Mouse (Mus musculus): ENCODE results near the gene Gm9944. TPM values are rescaled to one million over a fixed set of nuclear protein-coding genes. Genes with fewer than 3 reads are reported as not detected.

Gene Gm9944
- polyA plus RNA-seq, 1 experiment from 2014 or later, result not detected

DNA sequence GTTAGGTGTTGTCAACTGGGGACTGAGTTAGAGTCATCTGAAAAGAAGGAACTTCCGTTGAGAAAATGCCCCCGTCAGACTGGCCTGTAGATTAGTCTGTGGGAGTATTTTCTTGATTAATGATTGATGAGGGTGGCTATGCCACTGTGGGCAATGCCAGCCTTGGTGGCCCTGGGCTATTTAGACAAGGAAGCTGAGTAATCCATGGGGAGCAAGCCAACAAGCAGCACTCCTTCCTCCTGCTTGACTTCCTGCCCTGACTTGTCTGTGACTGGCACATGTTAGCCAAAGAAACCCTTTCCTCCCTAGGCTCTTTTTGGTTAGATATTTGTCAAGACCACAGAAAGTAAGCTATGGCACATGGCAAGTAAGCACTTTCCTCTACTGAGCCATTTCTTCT, 22.4 kb downstream of the Gm9944 start:
- Histone ChIP-seq H3K27me3 (replicated peaks; ENCODE audit: control insufficient read depth, insufficient read depth, low read length) (no peaks in the 10 kb centered on the region), H3K36me3 (ENCODE audit: control insufficient read depth, insufficient read depth) (no peaks in the 10 kb centered on the region), H3K4me2 (ENCODE audit: low read length) (no peak overlapping the region), H3K9ac (replicated peaks; ENCODE audit: low read depth, low read length) (no peak overlapping the region), H3K4me1 (replicated peaks; ENCODE audit: control insufficient read depth, insufficient read depth, low read length) (no peaks in the 10 kb centered on the region), H3K27ac (ENCODE audit: low read length) (no peak overlapping the region), H3K9me3 (ENCODE audit: control insufficient read depth, low read length) (peaks cover 2% of the 10 kb centered on the region; the same call in 1 of the 2 replicates), H3K4me3 (replicated peaks; ENCODE audit: low read length) (no peak overlapping the region)
- ATAC-seq, result no peak
- WGBS, result 89% methylated on average over 2 of the region's 2 CpGs

DNA sequence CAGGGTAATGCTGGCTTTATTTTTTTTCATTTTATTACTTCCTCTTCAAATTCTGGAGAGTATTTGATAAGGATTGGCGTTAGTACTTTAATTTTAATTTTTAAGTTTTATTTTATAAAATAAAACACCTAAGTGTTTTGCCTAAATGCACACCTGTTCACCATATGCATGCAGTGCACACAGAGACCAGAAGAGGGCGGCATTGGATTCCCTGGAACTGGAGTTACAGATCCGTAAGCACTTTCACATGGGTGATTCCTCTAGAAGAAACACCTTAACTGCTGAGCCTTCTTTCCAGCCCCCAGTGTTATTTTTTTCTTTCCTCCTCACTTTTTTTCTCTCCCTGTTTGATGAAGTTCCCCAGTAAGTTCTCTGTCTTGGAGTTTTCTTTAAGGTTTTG, 24.2 kb downstream of the Gm9944 start:
- Histone ChIP-seq H3K27me3 (replicated peaks; ENCODE audit: control insufficient read depth, insufficient read depth, low read length) (no peaks in the 10 kb centered on the region), H3K9me3 (ENCODE audit: control insufficient read depth, low read length) (peaks cover 2% of the 10 kb centered on the region; the same call in 1 of the 2 replicates), H3K36me3 (ENCODE audit: control insufficient read depth, insufficient read depth) (no peaks in the 10 kb centered on the region), H3K27ac (ENCODE audit: low read length) (no peak overlapping the region), H3K4me2 (ENCODE audit: low read length) (no peak overlapping the region), H3K9ac (replicated peaks; ENCODE audit: low read depth, low read length) (no peak overlapping the region), H3K4me1 (replicated peaks; ENCODE audit: control insufficient read depth, insufficient read depth, low read length) (no peaks in the 10 kb centered on the region), H3K4me3 (replicated peaks; ENCODE audit: low read length) (no peak overlapping the region)
- WGBS, result 26% methylated on average over 3 of the region's 3 CpGs
- no peak for ATAC-seq

DNA sequence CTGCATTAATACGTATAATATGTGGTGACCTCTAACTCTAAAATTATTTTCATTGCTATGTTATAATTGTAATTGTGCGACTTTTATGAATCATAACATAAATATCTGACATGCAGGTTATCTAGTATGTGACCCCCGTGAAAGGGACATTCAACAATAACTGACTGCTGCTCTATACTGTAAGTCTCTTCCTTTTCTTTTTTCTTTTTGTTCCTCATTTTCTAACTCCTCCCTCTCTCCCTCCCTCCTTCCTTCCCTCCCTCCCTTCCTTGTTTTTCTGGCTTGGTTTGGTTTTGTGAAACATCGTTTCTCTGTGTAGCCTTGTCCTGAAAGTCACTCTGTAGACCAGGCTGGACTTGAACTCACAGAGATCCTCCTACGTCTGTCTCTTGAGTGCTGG, 28.5 kb downstream of the Gm9944 start:
- no peak overlapping the region for H3K9ac ChIP-seq (replicated peaks; ENCODE audit: low read depth, low read length)
- no peaks in the 10 kb centered on the region for H3K27me3 ChIP-seq (replicated peaks; ENCODE audit: control insufficient read depth, insufficient read depth, low read length)
- no peak overlapping the region for H3K4me3 ChIP-seq (replicated peaks; ENCODE audit: low read length)
- 87% methylated on average over 5 of the region's 5 CpGs for WGBS
- ATAC-seq, result no peak
- H3K4me2 ChIP-seq (ENCODE audit: low read length), result no peak overlapping the region
- H3K36me3 ChIP-seq (ENCODE audit: control insufficient read depth, insufficient read depth), result no peaks in the 10 kb centered on the region
- no peak overlapping the region for H3K27ac ChIP-seq (ENCODE audit: low read length)
- H3K9me3 ChIP-seq (ENCODE audit: control insufficient read depth, low read length), result peaks cover 15% of the 10 kb centered on the region
- H3K4me1 ChIP-seq (replicated peaks; ENCODE audit: control insufficient read depth, insufficient read depth, low read length), result no peaks in the 10 kb centered on the region

DNA sequence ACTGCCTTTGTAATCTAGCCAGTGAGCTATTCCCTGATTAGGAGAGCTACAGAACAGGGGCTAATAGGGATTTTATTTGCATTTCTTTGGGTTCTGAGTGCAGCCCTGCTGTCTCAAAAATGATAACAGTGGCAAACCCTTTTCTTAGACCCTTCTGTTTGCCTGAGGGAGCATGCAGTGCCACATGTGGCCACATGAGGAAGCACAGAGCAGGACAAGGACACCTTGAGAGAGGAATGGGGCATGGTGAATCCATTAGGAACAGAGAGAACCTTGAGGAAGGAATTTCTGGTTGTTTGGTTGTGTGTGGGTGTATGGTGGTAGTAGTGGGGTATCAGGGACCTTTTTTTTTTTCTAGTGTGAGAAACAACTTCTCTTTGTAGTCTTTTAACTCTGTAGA, 32.5 kb downstream of the Gm9944 start:
- no peak overlapping the region for H3K4me2 ChIP-seq (ENCODE audit: low read length)
- no peak overlapping the region for H3K4me3 ChIP-seq (replicated peaks; ENCODE audit: low read length)
- H3K9me3 ChIP-seq (ENCODE audit: control insufficient read depth, low read length), result peaks cover 32% of the 10 kb centered on the region
- no peak overlapping the region for H3K27ac ChIP-seq (ENCODE audit: low read length)
- no peaks in the 10 kb centered on the region for H3K4me1 ChIP-seq (replicated peaks; ENCODE audit: control insufficient read depth, insufficient read depth, low read length)
- no peaks in the 10 kb centered on the region for H3K36me3 ChIP-seq (ENCODE audit: control insufficient read depth, insufficient read depth)
- no peak for ATAC-seq
- H3K9ac ChIP-seq (replicated peaks; ENCODE audit: low read depth, low read length), result no peak overlapping the region
- no peaks in the 10 kb centered on the region for H3K27me3 ChIP-seq (replicated peaks; ENCODE audit: control insufficient read depth, insufficient read depth, low read length)

DNA sequence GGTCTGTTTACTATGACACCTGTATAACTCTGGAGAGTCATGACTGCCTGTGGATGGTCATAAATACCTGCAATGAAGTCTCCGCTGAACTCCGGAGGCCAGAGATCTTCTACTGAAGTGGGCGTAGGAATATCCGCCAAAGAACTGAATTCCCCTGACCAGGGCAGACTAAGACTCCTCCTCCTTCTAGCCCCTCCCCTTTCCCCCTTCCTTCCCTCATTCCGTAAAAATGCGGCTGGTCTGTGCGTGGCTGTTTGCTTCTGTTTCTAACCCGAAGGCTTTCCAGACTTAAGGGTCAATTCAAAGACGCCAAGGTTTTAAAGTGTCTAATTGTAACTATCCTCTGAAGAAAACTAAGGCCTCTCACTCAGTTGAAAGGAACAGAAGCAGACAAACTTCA, 44.8 kb downstream of the Gm9944 start, which contains the start of gene Pramef12:
Gene Pramef12 (minus strand): TSS at position 175 of the 400 bp plus-strand sequence.
- Histone ChIP-seq H3K9me3 (ENCODE audit: control insufficient read depth, low read length) (peaks cover 14% of the 10 kb centered on the region), H3K4me3 (replicated peaks; ENCODE audit: low read length) (no peak within 1 kb of the TSS), H3K4me2 (ENCODE audit: low read length) (no peak within 1 kb of the TSS), H3K27ac (ENCODE audit: low read length) (no peak within 1 kb of the TSS), H3K27me3 (replicated peaks; ENCODE audit: control insufficient read depth, insufficient read depth, low read length) (no peaks in the 10 kb centered on the region), H3K9ac (replicated peaks; ENCODE audit: low read depth, low read length) (no peak within 1 kb of the TSS), H3K4me1 (replicated peaks; ENCODE audit: control insufficient read depth, insufficient read depth, low read length) (no peaks in the 10 kb centered on the region), H3K36me3 (ENCODE audit: control insufficient read depth, insufficient read depth) (no peaks in the 10 kb centered on the region)
- WGBS, result 86% methylated on average over 9 of the region's 9 CpGs
- ATAC-seq, result no peak

DNA sequence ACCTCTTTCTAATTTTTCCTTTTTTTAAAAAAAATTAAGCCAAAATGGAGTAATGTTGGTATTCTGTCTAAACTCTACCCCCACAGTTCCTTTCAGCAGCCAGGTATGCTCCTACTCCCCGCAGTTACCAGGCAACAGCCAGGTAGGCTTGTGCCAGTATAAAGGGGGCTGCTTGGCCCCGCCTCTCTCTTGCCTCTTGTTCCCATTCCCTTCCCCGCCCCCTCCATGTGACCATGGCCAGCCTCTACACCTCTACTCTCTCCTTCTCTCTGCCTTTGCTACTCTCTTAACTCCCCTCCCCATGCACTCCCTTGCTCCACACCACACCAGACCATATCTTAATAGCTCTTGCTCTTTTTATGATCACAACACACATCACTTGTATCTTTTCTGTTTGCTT, 46.9 kb downstream of the Gm9944 start:
- Histone ChIP-seq H3K9me3 (ENCODE audit: control insufficient read depth, low read length) (peaks cover 14% of the 10 kb centered on the region), H3K9ac (replicated peaks; ENCODE audit: low read depth, low read length) (no peak overlapping the region), H3K4me2 (ENCODE audit: low read length) (no peak overlapping the region), H3K27ac (ENCODE audit: low read length) (no peak overlapping the region), H3K27me3 (replicated peaks; ENCODE audit: control insufficient read depth, insufficient read depth, low read length) (no peaks in the 10 kb centered on the region), H3K36me3 (ENCODE audit: control insufficient read depth, insufficient read depth) (no peaks in the 10 kb centered on the region), H3K4me3 (replicated peaks; ENCODE audit: low read length) (no peak overlapping the region), H3K4me1 (replicated peaks; ENCODE audit: control insufficient read depth, insufficient read depth, low read length) (no peaks in the 10 kb centered on the region)
- ATAC-seq, result no peak
- 72% methylated on average over 3 of the region's 3 CpGs for WGBS

DNA sequence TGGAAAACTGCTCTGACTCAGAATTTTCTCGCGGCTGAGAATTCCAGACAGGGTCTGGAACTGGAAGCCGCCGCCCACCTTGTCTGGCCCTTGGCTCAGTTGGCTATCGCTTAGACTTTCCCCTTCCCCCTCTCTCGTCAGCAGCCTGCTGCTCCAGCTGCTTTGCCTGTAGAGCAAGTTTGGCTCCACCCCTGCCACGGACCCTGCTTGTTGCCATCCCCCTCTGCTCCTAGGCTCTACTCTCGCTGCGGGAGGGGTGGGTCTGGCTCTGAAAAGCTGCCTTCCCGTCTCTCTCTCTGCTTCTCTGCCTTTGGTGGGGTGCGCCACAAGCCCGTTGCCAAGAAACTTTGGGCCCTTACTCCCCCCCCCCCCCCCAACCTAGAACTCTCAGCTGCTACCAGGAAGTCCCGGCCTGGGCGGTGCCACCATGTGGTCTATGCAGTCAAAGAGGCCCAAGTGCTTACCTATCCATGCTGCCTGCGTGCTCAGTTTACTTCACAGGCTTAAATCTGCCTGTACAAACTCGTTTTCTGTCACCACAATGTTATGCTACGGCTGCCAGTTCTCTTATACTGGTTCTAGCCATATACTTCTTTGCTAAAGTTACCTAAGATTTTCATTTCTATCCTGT, 48.5 kb downstream of the Gm9944 start:
- Histone ChIP-seq H3K9me3 (ENCODE audit: control insufficient read depth, low read length) (peaks cover 10% of the 10 kb centered on the region), H3K9ac (replicated peaks; ENCODE audit: low read depth, low read length) (no peak overlapping the region), H3K4me1 (replicated peaks; ENCODE audit: control insufficient read depth, insufficient read depth, low read length) (no peaks in the 10 kb centered on the region), H3K27ac (ENCODE audit: low read length) (no peak overlapping the region), H3K4me3 (replicated peaks; ENCODE audit: low read length) (no peak overlapping the region), H3K4me2 (ENCODE audit: low read length) (no peak overlapping the region), H3K27me3 (replicated peaks; ENCODE audit: control insufficient read depth, insufficient read depth, low read length) (no peaks in the 10 kb centered on the region), H3K36me3 (ENCODE audit: control insufficient read depth, insufficient read depth) (no peaks in the 10 kb centered on the region)
- WGBS, result 6% methylated on average over 16 of the region's 17 CpGs
- no peak for ATAC-seq

Other genes starting within 250 kb of the Gm9944 start
- not detected in 2 replicates for gene C87977, start 240.0 kb downstream of the Gm9944 start, polyA plus RNA-seq (2015; fragmentation: Nextera tagmentation; extraction: Ambion mirVana)
- gene Pramel5, start 172.8 kb downstream of the Gm9944 start, polyA plus RNA-seq (2015; fragmentation: Nextera tagmentation; extraction: Ambion mirVana), result not detected in 2 replicates
- gene Gm13128, start 123.1 kb downstream of the Gm9944 start, polyA plus RNA-seq (2015; fragmentation: Nextera tagmentation; extraction: Ambion mirVana), result not detected in 2 replicates
- not detected in 2 replicates for gene Gm13119, start 95.4 kb downstream of the Gm9944 start, polyA plus RNA-seq (2015; fragmentation: Nextera tagmentation; extraction: Ambion mirVana)
- not detected in 2 replicates for gene Pramef20, start 75.4 kb downstream of the Gm9944 start, polyA plus RNA-seq (2015; fragmentation: Nextera tagmentation; extraction: Ambion mirVana)
- gene Pramef12, start 44.9 kb downstream of the Gm9944 start, polyA plus RNA-seq (2015; fragmentation: Nextera tagmentation; extraction: Ambion mirVana), result not detected in 2 replicates
- gene 1700012P22Rik, start 14.5 kb downstream of the Gm9944 start, polyA plus RNA-seq (2015; fragmentation: Nextera tagmentation; extraction: Ambion mirVana), result not detected in 2 replicates
- gene Aadacl3, start 10.4 kb upstream of the Gm9944 start, polyA plus RNA-seq (2015; fragmentation: Nextera tagmentation; extraction: Ambion mirVana), result not detected in 2 replicates
- gene 9430007A20Rik, start 66.5 kb upstream of the Gm9944 start, polyA plus RNA-seq (2015; fragmentation: Nextera tagmentation; extraction: Ambion mirVana), result not detected in 2 replicates
- gene Gm13124, start 111.8 kb upstream of the Gm9944 start, polyA plus RNA-seq (2015; fragmentation: Nextera tagmentation; extraction: Ambion mirVana), result not detected in 2 replicates
- gene Aadacl4, start 160.4 kb upstream of the Gm9944 start, polyA plus RNA-seq (2015; fragmentation: Nextera tagmentation; extraction: Ambion mirVana), result not detected in 2 replicates
- gene Gm436, start 233.1 kb upstream of the Gm9944 start, polyA plus RNA-seq (2015; fragmentation: Nextera tagmentation; extraction: Ambion mirVana), result not detected in 2 replicates

Measured in forebrain, embryonic 16.5 days (tissue).